Mouse (Mus musculus) CH12.LX (cell line): ENCODE measurements around the gene Inafm2. TPM values are rescaled to one million over a fixed set of nuclear protein-coding genes. Genes with fewer than 3 reads are reported as not detected.

ENCODE experiments used
- DNase-seq: peaks from one replicate; pipeline ENCODE4 v3.0.0-alpha.2; 2013; ENCODE audit errors: extremely low read depth
- H3K27ac ChIP-seq: 2 replicates; pipeline ENCODE4 v1.5.1; 2012; ENCODE audit warnings: low read depth, mild to moderate bottlenecking, control low read depth, moderate library complexity; ENCODE audit not compliant: insufficient read depth
- H3K27me3 ChIP-seq: replicated peaks from 2 replicates; pipeline ENCODE3; 2012; ENCODE audit warnings: inconsistent platforms
- H3K36me3 ChIP-seq, 2 experiments: replicated peaks in 1 of 2; 2 replicates each; pipeline versions ENCODE3 to v1.6.1; 2012; ENCODE audit warnings: inconsistent platforms in 1 of 2, low read length in 1 of 2, mild to moderate bottlenecking in 1 of 2, mixed read lengths in 1 of 2, moderate library complexity in 1 of 2; ENCODE audit not compliant: control insufficient read depth in 1 of 2, insufficient read depth in 1 of 2
- H3K4me1 ChIP-seq, 2 experiments: 2 replicates each; pipeline ENCODE4 v1.6.1; 2012; ENCODE audit warnings: inconsistent platforms in 1 of 2, moderate library complexity in 1 of 2; ENCODE audit not compliant: insufficient read depth in 2 of 2, control insufficient read depth in 1 of 2
- H3K4me2 ChIP-seq: 2 replicates; pipeline ENCODE4 v1.6.1; 2012; ENCODE audit warnings: low read depth, mild to moderate bottlenecking, control low read depth; ENCODE audit not compliant: poor library complexity, insufficient read depth, severe bottlenecking
- H3K4me3 ChIP-seq, 3 experiments: fragments of 150-350 bp in 1 of 3; sonication (generic) in 1 of 3; replicated peaks in 1 of 3; 2 replicates each; pipeline versions ENCODE3 to v1.5.1; 2011 to 2012; ENCODE audit warnings: low read depth in 2 of 3, low read length in 2 of 3, mild to moderate bottlenecking in 2 of 3, moderate library complexity in 2 of 3, control low read depth in 1 of 3, improper control_type of control experiment in 1 of 3, inconsistent platforms in 1 of 3, mixed read lengths in 1 of 3; ENCODE audit not compliant: poor library complexity in 1 of 3
- H3K79me2 ChIP-seq: replicated peaks from 2 replicates; pipeline ENCODE4 v1.6.1; 2012; ENCODE audit warnings: mild to moderate bottlenecking, moderate library complexity; ENCODE audit not compliant: control insufficient read depth, poor library complexity, insufficient read depth, severe bottlenecking; ENCODE audit errors: extremely low read depth
- H3K9ac ChIP-seq: 2 replicates; pipeline ENCODE4 v1.6.1; 2012; ENCODE audit warnings: low read depth, mild to moderate bottlenecking, control low read depth, moderate library complexity; ENCODE audit not compliant: insufficient read depth
- H3K9me3 ChIP-seq: replicated peaks from 2 replicates; pipeline ENCODE3; 2012; ENCODE audit warnings: low read length, inconsistent platforms, mixed read lengths
- BHLHE40 ChIP-seq: IDR thresholded peaks from 2 replicates; pipeline ENCODE4 v1.6.1; 2011; ENCODE audit warnings: mild to moderate bottlenecking, low read depth, low read length, improper control_type of control experiment
- CHD2 ChIP-seq: IDR thresholded peaks from 2 replicates; pipeline ENCODE4 v1.6.1; 2011; ENCODE audit warnings: low read length, improper control_type of control experiment
- ETS1 ChIP-seq: conservative IDR thresholded peaks from 2 replicates; pipeline ENCODE4 v1.6.1; 2012; ENCODE audit warnings: low read depth, mild to moderate bottlenecking, inconsistent platforms, low read length, improper control_type of control experiment, moderate library complexity
- HCFC1 ChIP-seq: IDR thresholded peaks from 2 replicates; pipeline ENCODE4 v1.6.1; 2012; ENCODE audit warnings: low read depth, mild to moderate bottlenecking, inconsistent platforms, low read length, improper control_type of control experiment
- IRF4 ChIP-seq: IDR thresholded peaks from 2 replicates; pipeline ENCODE4 v1.6.1; 2014; ENCODE audit warnings: low read depth, mild to moderate bottlenecking, inconsistent platforms, low read length, improper control_type of control experiment
- JUN ChIP-seq: IDR thresholded peaks from 2 replicates; pipeline ENCODE4 v1.6.1; 2011; ENCODE audit warnings: low read depth, mild to moderate bottlenecking, low read length, improper control_type of control experiment, moderate library complexity; ENCODE audit not compliant: insufficient read depth
- MAX ChIP-seq: IDR thresholded peaks from 2 replicates; pipeline ENCODE4 v1.6.1; 2011; ENCODE audit warnings: low read length, improper control_type of control experiment
- MEF2A ChIP-seq: IDR thresholded peaks from 2 replicates; pipeline ENCODE4 v1.6.1; 2014; ENCODE audit warnings: low read depth, mild to moderate bottlenecking, inconsistent platforms, low read length, improper control_type of control experiment, borderline replicate concordance
- MXI1 ChIP-seq: IDR thresholded peaks from 2 replicates; pipeline ENCODE4 v1.6.1; 2011; ENCODE audit warnings: mild to moderate bottlenecking, low read depth, low read length, improper control_type of control experiment
- NRF1 ChIP-seq: IDR thresholded peaks from 2 replicates; pipeline ENCODE4 v1.6.1; 2014; ENCODE audit warnings: low read depth, mild to moderate bottlenecking, inconsistent platforms, low read length, improper control_type of control experiment, moderate library complexity
- PAX5 ChIP-seq: IDR thresholded peaks from 2 replicates; pipeline ENCODE4 v1.6.1; 2012; ENCODE audit warnings: low read length, inconsistent platforms, mixed read lengths
- POLR2A ChIP-seq: IDR thresholded peaks from 2 replicates; pipeline ENCODE4 v1.6.1; 2011; ENCODE audit warnings: low read depth, mild to moderate bottlenecking, improper control_type of control experiment, low read length
- RAD21 ChIP-seq: IDR thresholded peaks from 2 replicates; pipeline ENCODE4 v1.6.1; 2011; ENCODE audit warnings: low read depth, mild to moderate bottlenecking, low read length, improper control_type of control experiment, moderate library complexity
- RCOR1 ChIP-seq: conservative IDR thresholded peaks from 2 replicates; pipeline ENCODE4 v1.6.1; 2012; ENCODE audit warnings: low read depth, mild to moderate bottlenecking, inconsistent platforms, low read length, improper control_type of control experiment
- SIN3A ChIP-seq: IDR thresholded peaks from 2 replicates; pipeline ENCODE4 v1.6.1; 2012; ENCODE audit warnings: low read length, improper control_type of control experiment, inconsistent platforms
- SMC3 ChIP-seq: IDR thresholded peaks from 2 replicates; pipeline ENCODE4 v1.6.1; 2011; ENCODE audit warnings: low read depth, low read length, improper control_type of control experiment
- TBP ChIP-seq: conservative IDR thresholded peaks from 2 replicates; pipeline ENCODE4 v1.6.1; 2011; ENCODE audit warnings: low read depth, low read length, improper control_type of control experiment
- TCF12 ChIP-seq: IDR thresholded peaks from 2 replicates; pipeline ENCODE4 v1.6.1; 2014; ENCODE audit warnings: low read depth, mild to moderate bottlenecking, inconsistent platforms, low read length, improper control_type of control experiment
- USF1 ChIP-seq: IDR thresholded peaks from 2 replicates; pipeline ENCODE4 v1.6.1; 2014; ENCODE audit warnings: low read depth, mild to moderate bottlenecking, inconsistent platforms, low read length, improper control_type of control experiment
- ZKSCAN1 ChIP-seq: IDR thresholded peaks from 2 replicates; pipeline ENCODE4 v1.6.1; 2012; ENCODE audit warnings: low read depth, inconsistent platforms, low read length, improper control_type of control experiment, borderline replicate concordance
- ZMIZ1 ChIP-seq: IDR thresholded peaks from 2 replicates; pipeline ENCODE4 v1.6.1; 2012; ENCODE audit warnings: low read depth, mild to moderate bottlenecking, inconsistent platforms, low read length, improper control_type of control experiment
- dilution Hi-C: fragments of 300-500 bp; cut with MboI; formaldehyde crosslinking; loops from 2 replicates; pipeline ENCODE4 v1.14.3; 2020; ENCODE audit warnings: low sequenced_read_pairs; ENCODE audit not compliant: extremely low pct_unique_long_range_greater_than_20kb, extremely low pct_ligation_motif_present
- in situ Hi-C: fragments of 300-500 bp; cut with MboI; formaldehyde crosslinking; loops from 3 replicates; pipeline ENCODE4 v1.14.3; 2019; ENCODE audit warnings: low sequenced_read_pairs, low pct_ligation_motif_present, low pct_unique_long_range_greater_than_20kb, mixed read lengths
- polyA plus RNA-seq: library from polyadenylated mRNA; unstranded; fragments of >175 nt; gene quantifications from 2 replicates; pipeline ENCODE4 v1.2.1, GENCODE M21; 2012; ENCODE audit warnings: low read depth; ENCODE audit not compliant: insufficient read length
- total RNA-seq, 2 experiments: library from RNA; depleted of rRNA; stranded (reverse); fragments of 300-350 nt in 1 of 2; fragments of >200 nt in 1 of 2; gene quantifications; 2 replicates each; pipeline ENCODE4 v1.2.3; 2012 to 2014

The Inafm2 gene
- total and polyA plus RNA-seq, 3 experiments: 2.7 to 4.2 (median 3.6) TPM

GRCm38 (mm10) chr2:118740341-118740740, 5.2 kb upstream of the Inafm2 start:
- Histone ChIP-seq H3K4me2 (no peak overlapping the region), H3K27ac (no peak overlapping the region), H3K4me1 (peaks cover 0 to 11% of the 10 kb centered on the region in 2 experiments; a peak in 2 of 4 replicates), H3K79me2 (no peaks in the 10 kb centered on the region), H3K27me3 (peaks cover 27% of the 10 kb centered on the region), H3K9ac (no peak overlapping the region), H3K9me3 (no peaks in the 10 kb centered on the region), H3K36me3 (no peaks in the 10 kb centered on the region), H3K4me3 (no peak overlapping the region)
- dilution Hi-C loops (no loop called here), in situ Hi-C loops (loop anchor here (25.0 kb wide), 1 partner anchor 253 kb away; the partner anchor contains the start of gene Srp14)
- DNase-seq: no peak
- no peak for TF ChIP-seq PAX5
- no peak for TF ChIP-seq RAD21
- TF ChIP-seq ZMIZ1: no peak
- TF ChIP-seq RCOR1: no peak
- TF ChIP-seq BHLHE40: no peak
- no peak for TF ChIP-seq USF1
- no peak for TF ChIP-seq TCF12
- TF ChIP-seq ZKSCAN1: no peak
- no peak for TF ChIP-seq JUN
- TF ChIP-seq MEF2A: no peak
- no peak for TF ChIP-seq NRF1
- TF ChIP-seq MAX: no peak
- TF ChIP-seq ETS1: no peak
- TF ChIP-seq POLR2A: no peak
- TF ChIP-seq HCFC1: no peak

- dilution Hi-C loops (no loop called here), in situ Hi-C loops (loop anchor here (25.0 kb wide), 1 partner anchor 254 kb away; the partner anchor contains the start of gene Srp14)
- no peak for TF ChIP-seq MXI1
- TF ChIP-seq SMC3: no peak
- no peak for TF ChIP-seq POLR2A
- no peak for TF ChIP-seq SIN3A
- no peak for TF ChIP-seq CHD2
- TF ChIP-seq TBP: no peak
- TF ChIP-seq IRF4: no peak
- Histone ChIP-seq H3K4me3 (no peak overlapping the region), H3K27ac (no peak overlapping the region), H3K36me3 (no peaks in the 10 kb centered on the region), H3K9ac (no peak overlapping the region), H3K4me1 (peaks cover 0 to 11% of the 10 kb centered on the region in 2 experiments; a peak in 2 of 4 replicates), H3K4me2 (no peak overlapping the region), H3K9me3 (no peaks in the 10 kb centered on the region), H3K27me3 (peaks cover 21% of the 10 kb centered on the region), H3K79me2 (no peaks in the 10 kb centered on the region)
- DNase-seq: no peak
Measured at GRCm38 (mm10) chr2:118741183-118741582, 4.4 kb upstream of the Inafm2 start.
